Mouse (Mus musculus) forebrain, embryonic 11.5 days (tissue): ENCODE results near the gene Tnfsf13. TPM values are rescaled to one million over a fixed set of nuclear protein-coding genes. Genes with fewer than 3 reads are reported as not detected.
A peak's percentile ranks its signal among the peaks of the same experiment; 100 is the strongest.

Source experiments
- ATAC-seq: fragments of 200-750 bp; cut with Nextera tagmentation; replicated peaks from 2 replicates; pipeline ENCODE4 v1.8.0; 2017; ENCODE audit warnings: moderate TSS enrichment; ENCODE audit not compliant: low FRiP score
- DNase-seq: peaks from one replicate; pipeline ENCODE4 v3.0.0-alpha.2; 2017; ENCODE audit warnings: low spot score
- H3K27ac ChIP-seq: fragments of 300-500 bp; sonication (generic); 2 replicates; pipeline ENCODE4 v1.5.1; 2014; ENCODE audit warnings: low read depth, low read length
- H3K27me3 ChIP-seq: fragments of 300-500 bp; sonication (generic); 2 replicates; pipeline ENCODE4 v1.6.1; 2014; ENCODE audit warnings: mild to moderate bottlenecking, low read length, mixed read lengths; ENCODE audit not compliant: control insufficient read depth, insufficient read depth
- H3K36me3 ChIP-seq: fragments of 300-500 bp; sonication (generic); 2 replicates; pipeline ENCODE4 v1.6.1; 2014; ENCODE audit warnings: mild to moderate bottlenecking, low read length, moderate library complexity, mixed read lengths; ENCODE audit not compliant: control insufficient read depth, insufficient read depth
- H3K4me1 ChIP-seq: fragments of 300-500 bp; sonication (generic); replicated peaks from 2 replicates; pipeline ENCODE4 v1.6.1; 2014; ENCODE audit warnings: low read length, mixed read lengths; ENCODE audit not compliant: control insufficient read depth, insufficient read depth
- H3K4me2 ChIP-seq: fragments of 300-500 bp; sonication (generic); 2 replicates; pipeline ENCODE4 v1.6.1; 2014; ENCODE audit warnings: low read depth, mild to moderate bottlenecking, low read length, moderate library complexity, mixed read lengths; ENCODE audit not compliant: severe bottlenecking
- H3K4me3 ChIP-seq: fragments of 300-500 bp; sonication (generic); 2 replicates; pipeline ENCODE4 v1.5.1; 2014; ENCODE audit warnings: low read depth, low read length
- H3K9ac ChIP-seq: fragments of 300-500 bp; sonication (generic); 2 replicates; pipeline ENCODE4 v1.6.1; 2014; ENCODE audit warnings: low read length
- H3K9me3 ChIP-seq: fragments of 300-500 bp; sonication (generic); 2 replicates; pipeline ENCODE4 v1.6.1; 2016; ENCODE audit warnings: low read length, mixed read lengths; ENCODE audit not compliant: control insufficient read depth
- WGBS: fragments of 180-500 bp; shearing (Covaris S2); extraction: QIAGEN DNeasy Blood & Tissue Kit; methylation state at CpG from one replicate; pipeline ENCODE4 v1.1.7; 2014; 5-methylcytosine and 5-hydroxymethylcytosine counted together
- microRNA counts: library from miRNA; unstranded; fragments of <30 nt; microRNA quantifications from one replicate; lab custom pipeline; 2015
- microRNA-seq: library from miRNA; unstranded; fragments of <30 nt; microRNA quantifications from one replicate; pipeline ENCODE4, GENCODE M21; 2016; ENCODE audit not compliant: insufficient number of aligned reads
- polyA plus RNA-seq: library from polyadenylated mRNA; unstranded; fragments of >200 nt; fragmentation: Nextera tagmentation; extraction: Ambion mirVana; gene quantifications from 2 replicates; pipeline ENCODE4 v1.2.1, GENCODE M21; 2014

Gene Tnfsf13
- polyA plus RNA-seq, 1 experiment from 2014 or later: not detected

DNA sequence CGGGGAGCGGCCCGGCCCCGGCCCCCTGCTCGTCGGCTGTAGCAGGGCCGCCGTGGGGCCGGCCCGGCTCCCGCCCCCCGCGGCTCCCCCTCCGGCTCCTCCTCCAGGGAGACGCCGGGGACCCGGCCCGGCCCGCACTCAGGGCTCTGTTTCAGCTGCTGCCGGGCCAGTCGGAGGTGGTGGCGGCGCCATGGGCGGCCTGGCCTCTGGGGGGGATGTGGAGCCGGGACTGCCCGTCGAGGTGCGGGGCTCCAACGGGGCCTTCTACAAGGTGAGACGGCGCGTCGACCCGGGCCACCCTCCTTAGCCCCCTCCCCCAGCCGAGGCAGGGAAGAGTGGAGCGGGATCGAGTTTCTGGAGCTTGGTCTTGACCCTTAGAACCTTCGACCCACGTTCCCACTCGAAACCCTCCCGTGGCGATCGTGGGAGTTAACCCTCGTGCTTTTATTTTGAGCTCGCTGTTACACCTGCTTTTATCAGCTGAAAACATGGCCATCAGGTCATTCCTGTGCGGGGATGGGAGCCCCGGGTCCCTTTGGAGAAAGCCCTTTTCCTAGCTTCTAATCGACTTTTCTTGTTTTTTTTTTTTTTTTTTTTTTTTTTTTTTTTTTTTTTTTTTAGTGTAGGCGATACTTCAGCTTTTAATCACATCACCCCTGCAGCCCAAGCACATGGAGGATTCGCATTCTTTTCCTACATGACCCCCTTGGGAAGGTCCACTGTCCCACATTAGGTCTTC, 52.3 kb downstream of the Tnfsf13 start:
- ATAC-seq (peak; percentile 72), DNase-seq (no peak)
- Histone ChIP-seq H3K4me1 (peaks cover 7% of the 10 kb centered on the region; the same call in 1 of the 2 replicates), H3K9ac (peak overlapping the region; percentile 98), H3K4me2 (peak overlapping the region; percentile 61), H3K9me3 (no peaks in the 10 kb centered on the region), H3K36me3 (no peaks in the 10 kb centered on the region; the same call in 1 of the 2 replicates), H3K4me3 (peak overlapping the region; percentile 99), H3K27me3 (no peaks in the 10 kb centered on the region), H3K27ac (peak overlapping the region; percentile 91)
- under 1% methylated on average over 49 of the region's 50 CpGs for WGBS

MicroRNAs within 50 kb of the gene (microRNA counts, 519-probe panel; counts per million panel counts)
- 31.2 counts per million for microRNA mmu-miR-1934 (lab: Ali Mortazavi, UCI)
- microRNA mmu-miR-467f (lab: Ali Mortazavi, UCI): 551 counts per million, percentile 0 among the panel's probes with 10 or more counts

Small RNA genes lying within 50 kb of the gene (microRNA-seq; reads per million reads assigned to microRNA genes)
- 5.0 reads per million for gene Mir1934
- gene Mir467f: not detected

Other genes with a start within 250 kb of the Tnfsf13 start
- gene Dnah2, start 136.7 kb downstream of the Tnfsf13 start, polyA plus RNA-seq: 2.1 and 2.6 TPM in 2 replicates
- 13.1 and 14.9 TPM in 2 replicates for gene Efnb3, start 125.6 kb downstream of the Tnfsf13 start, polyA plus RNA-seq
- gene Wrap53, start 105.5 kb downstream of the Tnfsf13 start, polyA plus RNA-seq: 39.3 and 44.1 TPM in 2 replicates
- 168 and 175 TPM in 2 replicates for gene Trp53, start 105.4 kb downstream of the Tnfsf13 start, polyA plus RNA-seq
- 9.3 and 12.6 TPM in 2 replicates for gene Atp1b2, start 79.8 kb downstream of the Tnfsf13 start, polyA plus RNA-seq
- not detected in 2 replicates for gene Shbg, start 67.9 kb downstream of the Tnfsf13 start, polyA plus RNA-seq
- 13.9 and 17.7 TPM in 2 replicates for gene Sat2, start 63.8 kb downstream of the Tnfsf13 start, polyA plus RNA-seq
- gene Fxr2, start 52.8 kb downstream of the Tnfsf13 start, polyA plus RNA-seq: 33.6 and 44.1 TPM in 2 replicates
- gene Sox15, start 30.5 kb downstream of the Tnfsf13 start, polyA plus RNA-seq: not detected in 2 replicates
- 39.0 TPM in 2 replicates for gene Mpdu1, start 23.1 kb downstream of the Tnfsf13 start, polyA plus RNA-seq
- 6.3 and 6.4 TPM in 2 replicates for gene Cd68, start 19.6 kb downstream of the Tnfsf13 start, polyA plus RNA-seq
- gene Eif4a1, start 13.4 kb downstream of the Tnfsf13 start, polyA plus RNA-seq: 827 and 855 TPM in 2 replicates
- gene Senp3, start 3.7 kb downstream of the Tnfsf13 start, polyA plus RNA-seq: 110 and 117 TPM in 2 replicates
- 2.4 TPM in 2 replicates for gene Tnfsf12, start 10.1 kb upstream of the Tnfsf13 start, polyA plus RNA-seq
- 0.60 and 1.2 TPM in 2 replicates for gene Tnfsfm13, start 10.3 kb upstream of the Tnfsf13 start, polyA plus RNA-seq
- gene Polr2a, start 72.9 kb upstream of the Tnfsf13 start, polyA plus RNA-seq: 61.2 and 65.7 TPM in 2 replicates
- not detected in 2 replicates for gene Slc35g3, start 76.2 kb upstream of the Tnfsf13 start, polyA plus RNA-seq
- 1.1 and 1.4 TPM in 2 replicates for gene Zbtb4, start 80.1 kb upstream of the Tnfsf13 start, polyA plus RNA-seq
- 0.73 and 1.1 TPM in 2 replicates for gene Chrnb1, start 110.2 kb upstream of the Tnfsf13 start, polyA plus RNA-seq
- gene Fgf11, start 116.1 kb upstream of the Tnfsf13 start, polyA plus RNA-seq: 1.3 and 1.7 TPM in 2 replicates
- 0.32 and 0.65 TPM in 2 replicates for gene Tmem102, start 119.8 kb upstream of the Tnfsf13 start, polyA plus RNA-seq
- not detected in 2 replicates for gene Gm39566, start 129.5 kb upstream of the Tnfsf13 start, polyA plus RNA-seq
- gene Spem2, start 132.7 kb upstream of the Tnfsf13 start, polyA plus RNA-seq: not detected in 2 replicates
- gene Spem1, start 136.4 kb upstream of the Tnfsf13 start, polyA plus RNA-seq: 0.53 TPM in 1 of 2 replicates, not detected in the other
- 11.0 and 11.1 TPM in 2 replicates for gene Nlgn2, start 152.0 kb upstream of the Tnfsf13 start, polyA plus RNA-seq
- 250 and 283 TPM in 2 replicates for gene Tmem256, start 152.7 kb upstream of the Tnfsf13 start, polyA plus RNA-seq
- gene Plscr3, start 160.6 kb upstream of the Tnfsf13 start, polyA plus RNA-seq: 64.6 and 71.9 TPM in 2 replicates
- 0.73 TPM in 2 replicates for gene Tnk1, start 172.9 kb upstream of the Tnfsf13 start, polyA plus RNA-seq
- gene Tmem95, start 192.2 kb upstream of the Tnfsf13 start, polyA plus RNA-seq: 0.40 TPM in 1 of 2 replicates, not detected in the other
- 2.9 and 3.0 TPM in 2 replicates for gene Kctd11, start 195.6 kb upstream of the Tnfsf13 start, polyA plus RNA-seq
- 0.52 and 0.75 TPM in 2 replicates for gene Acap1, start 209.8 kb upstream of the Tnfsf13 start, polyA plus RNA-seq
- gene 2810408A11Rik, start 215.2 kb upstream of the Tnfsf13 start, polyA plus RNA-seq: 17.2 and 17.6 TPM in 2 replicates
- 16.4 and 23.0 TPM in 2 replicates for gene Neurl4, start 215.3 kb upstream of the Tnfsf13 start, polyA plus RNA-seq
- gene Gps2, start 228.1 kb upstream of the Tnfsf13 start, polyA plus RNA-seq: 99.2 and 106 TPM in 2 replicates
- 2,045 and 2,063 TPM in 2 replicates for gene Eif5a, start 236.2 kb upstream of the Tnfsf13 start, polyA plus RNA-seq